Mouse (Mus musculus) frontal cortex, postnatal 14 days (tissue): ENCODE data around the gene Hmx1.

Experiments
- DNase-seq, 2 experiments: peaks; one replicate each; pipeline ENCODE4 v3.0.0; 2022; ENCODE audit warnings: low spot score in 2 of 2

Gene Hmx1

DNA sequence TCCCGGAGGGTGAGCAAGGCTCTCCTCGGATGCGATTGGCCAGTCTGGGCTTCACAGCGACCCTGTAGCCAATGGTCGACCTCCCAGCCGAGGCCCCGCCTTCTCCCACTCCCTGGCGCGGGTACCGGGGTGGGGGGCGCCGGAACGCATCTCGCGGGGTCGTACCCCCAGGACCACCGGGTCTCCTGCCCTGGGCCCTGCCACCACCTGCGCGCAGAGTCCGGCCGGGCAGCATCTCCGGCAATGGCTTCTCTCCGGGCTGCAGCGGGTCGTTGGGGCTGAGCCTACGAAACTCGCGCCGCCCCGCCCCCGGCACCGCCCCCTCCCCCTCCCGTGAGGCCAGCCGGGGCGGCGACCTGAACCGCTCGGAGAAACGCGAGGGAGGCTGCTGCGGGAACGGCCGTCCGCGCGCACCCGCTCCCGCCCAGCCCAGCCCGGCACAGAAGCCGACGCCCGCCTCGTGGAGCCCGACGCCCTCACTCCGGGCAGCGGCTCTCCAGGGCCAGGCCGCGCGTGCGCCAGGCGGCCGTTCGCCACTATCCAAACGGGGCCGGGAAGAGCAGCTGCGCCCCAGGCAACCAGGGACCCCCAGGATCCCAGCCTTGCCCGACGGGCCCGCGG, at the start of gene Hmx1:
Hmx1 (plus strand) TSS at position 618 of the 621 bp plus-strand sequence.
- DNase-seq: no peak

DNA sequence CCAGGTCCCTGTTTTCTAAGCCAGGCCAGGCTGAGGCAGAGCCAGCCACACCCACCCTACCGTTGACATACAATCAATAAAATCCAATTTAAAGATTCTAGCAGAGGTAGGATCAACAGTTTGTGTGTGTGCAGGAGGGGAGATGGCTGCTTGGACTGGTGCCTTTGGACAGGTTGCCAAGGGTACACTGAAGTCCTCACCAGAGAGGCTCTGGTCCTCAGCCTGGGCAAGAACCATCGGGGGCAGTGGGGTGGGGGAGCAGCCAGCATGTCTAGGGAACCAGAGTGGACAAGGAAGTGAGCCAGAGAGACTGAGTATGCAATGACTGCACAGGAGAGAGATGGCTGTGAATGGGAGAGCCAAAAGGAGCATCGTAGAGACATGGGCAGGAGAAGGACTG, 43.8 kb upstream of the Hmx1 start:
- no peak for DNase-seq

DNA sequence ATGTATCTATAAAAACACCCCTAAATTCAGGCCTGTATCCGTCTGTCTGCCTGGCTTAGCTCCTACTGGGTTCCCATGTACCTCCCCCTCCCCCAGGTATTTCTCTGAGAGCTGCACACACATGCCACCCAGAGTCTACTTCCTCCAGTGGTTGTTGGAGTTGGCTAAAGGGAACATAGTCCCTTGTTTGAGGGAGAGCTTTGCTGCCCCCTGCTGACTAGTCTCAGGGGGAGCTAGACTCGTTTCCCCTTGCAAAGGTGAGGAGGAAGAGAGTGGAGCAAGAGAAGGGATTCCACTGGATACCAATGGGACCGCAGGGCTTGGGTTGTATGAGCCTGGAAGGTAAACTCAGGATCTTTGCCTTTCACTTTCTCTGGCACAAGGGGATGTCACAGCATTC, 40.1 kb upstream of the Hmx1 start:
- DNase-seq: peak; percentile 62 to 76

DNA sequence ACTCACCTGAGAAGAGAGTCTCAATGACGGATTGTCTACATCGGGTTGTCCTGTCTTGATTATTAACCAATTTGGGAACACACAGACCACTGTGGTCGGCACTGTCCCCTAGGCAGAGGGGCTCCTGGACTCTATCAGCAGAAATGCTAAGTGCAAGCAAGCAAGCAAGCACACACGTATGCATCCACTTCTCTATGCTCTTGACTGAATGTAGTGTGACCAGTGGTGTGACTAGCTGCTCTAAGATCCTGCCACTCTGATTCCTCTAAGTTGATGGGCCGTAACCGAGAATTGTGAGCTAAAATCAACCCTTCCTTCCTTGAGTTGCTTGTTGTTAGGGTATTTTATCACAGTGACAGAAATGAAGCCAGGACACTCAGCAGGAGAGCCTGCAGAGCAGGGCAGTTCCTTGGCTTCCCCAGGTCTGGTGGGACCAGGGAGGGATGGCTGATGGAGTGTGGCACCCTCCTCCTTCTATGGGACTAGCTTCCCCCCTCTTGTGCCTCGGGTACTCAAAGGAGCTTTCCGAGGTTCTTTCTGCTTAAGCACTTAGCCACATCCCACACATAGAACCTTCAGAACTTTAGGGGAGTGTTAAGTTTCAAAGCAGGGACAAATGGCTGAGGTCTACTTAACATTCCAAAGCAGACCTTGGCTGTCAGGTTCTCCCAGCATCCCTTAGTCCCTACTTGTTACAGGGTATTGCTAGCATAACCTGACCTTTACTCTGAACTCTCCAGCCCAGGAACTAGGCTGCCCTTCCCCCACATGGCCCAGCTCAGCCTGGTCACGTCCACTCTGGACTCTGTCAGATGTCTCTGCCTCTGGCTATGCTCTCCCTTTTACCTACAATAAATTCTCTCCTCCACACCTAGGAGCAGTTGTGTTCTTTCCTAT, 31.1 kb upstream of the Hmx1 start:
- no peak for DNase-seq

DNA sequence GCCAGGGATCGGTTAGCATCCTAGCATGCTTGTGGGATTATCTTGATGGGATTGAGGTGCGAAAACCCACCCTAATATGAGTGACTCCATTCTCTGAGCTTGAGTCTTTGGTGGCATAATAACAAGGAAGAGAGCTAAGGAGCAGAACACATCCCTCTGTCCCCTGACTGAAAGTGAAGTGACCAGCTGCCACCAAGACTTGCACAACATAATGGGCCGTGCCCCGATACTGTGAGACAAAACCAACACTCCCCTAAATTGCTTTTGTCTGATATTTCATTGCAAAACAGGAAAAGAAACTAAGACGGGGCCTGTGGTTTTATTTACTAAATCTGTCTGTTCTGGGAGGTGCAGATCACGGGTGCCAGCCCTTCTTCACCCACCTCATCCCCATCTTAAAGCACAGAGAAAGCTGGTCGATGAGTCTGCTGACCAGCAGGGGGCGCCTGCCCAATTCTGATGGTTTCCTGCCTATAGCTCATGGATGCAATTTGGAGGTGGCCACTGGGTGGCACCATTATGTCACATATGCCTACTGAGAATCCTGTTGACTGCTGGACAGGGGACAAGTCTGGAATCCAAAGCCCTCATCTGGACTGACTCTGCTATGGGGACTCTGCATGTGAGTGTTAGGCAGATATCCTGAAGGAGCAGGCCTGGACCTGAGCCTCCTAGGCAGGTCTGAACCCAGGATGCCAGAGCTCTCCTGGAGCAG, 27.2 kb upstream of the Hmx1 start:
- DNase-seq: peak; percentile 82 to 93

DNA sequence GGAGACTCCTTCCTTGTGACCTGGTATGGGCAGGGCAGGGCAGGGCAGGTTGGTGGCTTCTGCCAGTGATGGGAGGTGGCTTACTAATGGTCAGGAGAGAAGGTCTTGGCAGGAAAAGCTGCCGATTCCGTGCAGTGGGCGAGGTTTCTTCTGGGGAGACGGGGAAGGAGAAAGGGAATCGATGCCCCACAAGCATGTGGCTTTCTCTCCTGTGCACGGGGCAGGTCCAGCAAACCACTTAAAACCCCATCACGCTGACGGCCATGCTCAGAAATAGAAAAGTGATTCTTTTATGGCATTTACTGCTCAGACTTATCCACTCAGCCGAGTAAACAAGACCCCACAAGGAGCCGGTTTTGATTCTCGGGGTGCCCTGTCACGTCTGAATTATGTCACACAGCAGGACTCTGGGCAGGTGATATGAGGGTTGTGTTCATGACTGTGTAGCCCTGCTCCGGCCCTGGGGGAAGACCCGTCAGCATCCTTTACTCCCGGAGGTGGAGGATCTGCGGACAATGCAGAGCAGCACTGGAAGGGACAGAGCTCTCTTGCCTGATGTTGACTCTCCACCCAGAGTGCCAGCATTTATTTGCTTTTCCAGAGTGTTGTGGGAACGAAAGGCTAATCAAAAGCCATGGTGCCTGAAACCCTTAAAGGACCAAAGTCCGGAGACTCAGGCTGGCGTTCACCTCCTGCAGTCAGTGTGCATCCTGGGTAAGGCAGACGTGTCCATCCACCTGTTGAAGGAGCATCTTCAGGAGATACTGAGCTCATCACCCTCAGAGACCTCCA, 22.5 kb upstream of the Hmx1 start:
- DNase-seq: no peak

DNA sequence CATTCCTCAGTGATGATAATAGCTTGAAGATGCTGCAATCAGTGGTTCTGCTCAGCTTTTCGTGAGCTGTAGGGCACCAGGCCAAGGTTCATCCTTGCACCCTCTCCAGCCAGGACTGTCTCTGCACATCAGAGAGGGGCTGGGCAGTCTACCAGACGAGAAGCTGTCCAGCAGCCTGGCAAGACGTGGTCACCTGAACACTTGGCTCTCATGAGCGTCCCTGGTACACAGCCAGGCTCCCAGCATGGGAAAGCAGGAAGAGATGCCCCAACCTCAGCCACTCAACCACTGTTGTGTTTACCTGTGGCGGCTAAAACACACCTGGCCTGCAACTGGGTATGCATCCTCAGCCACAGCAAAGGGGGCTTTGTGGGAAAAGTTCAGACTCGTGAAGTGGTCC, 20.0 kb upstream of the Hmx1 start:
- DNase-seq: no peak

DNA sequence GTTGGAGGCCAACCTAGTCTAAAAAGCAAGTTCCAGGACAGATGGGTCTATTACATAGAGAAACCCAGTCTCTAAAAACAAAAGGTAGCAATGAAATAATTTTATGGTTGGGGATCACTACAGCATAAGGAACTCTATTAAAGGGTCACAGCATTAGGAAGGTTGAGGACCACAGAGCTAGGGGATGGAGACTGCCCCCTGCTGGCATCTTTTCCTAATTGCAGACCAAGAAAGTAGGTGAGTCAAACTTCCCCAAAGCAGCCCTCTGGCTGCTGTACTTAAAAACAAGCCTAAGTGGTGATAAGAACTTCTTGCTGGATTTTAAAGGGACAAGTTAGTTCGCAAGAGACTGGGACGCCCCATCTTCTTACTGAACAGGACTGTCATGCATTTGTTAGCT, 9.8 kb upstream of the Hmx1 start:
- no peak for DNase-seq

DNA sequence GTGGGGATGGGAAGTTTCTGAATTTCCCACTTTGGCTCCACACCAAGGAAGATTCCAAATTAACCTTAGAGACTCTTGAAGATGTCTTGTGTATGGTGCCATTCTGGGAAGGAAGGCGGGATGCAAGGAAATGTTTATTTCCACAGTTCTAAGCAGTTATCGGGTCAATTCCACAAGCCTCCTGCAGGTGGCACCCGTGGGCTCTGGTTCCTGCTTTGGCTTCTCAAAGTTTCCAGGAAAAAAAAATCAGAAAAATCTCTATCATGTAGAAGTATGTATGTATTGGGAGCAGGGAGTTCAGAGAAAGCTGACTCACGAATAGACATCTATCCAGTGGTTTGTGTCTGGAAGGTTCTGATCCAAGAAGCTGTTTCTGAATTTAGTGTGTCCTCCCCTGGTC, 9.1 kb upstream of the Hmx1 start:
- DNase-seq: no peak

DNA sequence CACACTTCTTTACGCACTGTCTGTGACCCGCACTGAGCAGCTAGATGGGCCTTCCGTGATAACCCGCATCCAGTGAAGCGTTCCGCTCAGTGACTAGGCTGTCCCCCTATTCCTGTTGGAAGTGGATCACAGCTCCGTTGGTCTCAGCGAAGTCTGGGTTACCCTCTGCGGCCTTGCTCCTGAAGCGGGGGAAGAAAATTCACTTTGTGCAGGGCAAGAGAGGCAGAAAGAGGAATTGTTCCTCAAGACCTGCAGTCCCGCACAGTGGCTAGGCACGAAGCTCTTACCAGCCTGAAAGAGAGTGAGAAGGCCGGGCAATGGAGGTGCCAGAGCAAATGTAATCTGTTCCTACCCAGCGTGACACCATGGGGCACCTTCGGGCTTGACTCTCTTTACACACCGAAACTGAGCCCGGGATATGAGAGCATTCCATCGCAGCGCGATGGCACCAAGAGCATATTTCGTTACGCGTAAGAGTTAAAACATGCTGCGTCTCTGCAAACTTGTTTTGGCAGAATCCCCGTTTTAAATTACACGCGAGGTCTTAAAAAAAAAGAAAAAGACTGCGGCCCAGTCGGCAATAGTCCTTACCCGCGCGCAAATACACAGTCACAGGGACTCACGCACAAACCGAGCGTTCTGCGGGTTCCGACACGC, 946 bp upstream of the Hmx1 start:
- DNase-seq: no peak

DNA sequence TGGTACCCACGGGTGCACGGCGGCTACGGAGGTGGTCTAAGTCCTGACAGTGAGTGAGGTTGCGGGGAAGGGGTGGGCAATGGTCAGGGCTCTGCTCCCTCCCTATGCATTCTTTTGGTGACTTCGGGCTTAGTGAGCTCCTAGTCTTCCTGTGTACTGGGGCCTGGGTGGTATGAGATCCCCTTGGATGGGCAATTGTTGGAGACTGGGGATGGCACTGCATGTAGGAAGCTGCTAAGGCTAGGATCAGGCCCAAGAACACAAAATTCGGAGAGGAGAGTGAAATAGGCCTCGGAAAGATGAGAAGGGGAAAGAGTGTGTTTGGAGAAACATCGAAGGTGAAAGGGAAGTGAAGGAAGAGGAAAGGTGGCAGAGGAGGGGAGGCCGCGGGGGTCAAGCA, 533 bp downstream of the Hmx1 start:
- no peak for DNase-seq

DNA sequence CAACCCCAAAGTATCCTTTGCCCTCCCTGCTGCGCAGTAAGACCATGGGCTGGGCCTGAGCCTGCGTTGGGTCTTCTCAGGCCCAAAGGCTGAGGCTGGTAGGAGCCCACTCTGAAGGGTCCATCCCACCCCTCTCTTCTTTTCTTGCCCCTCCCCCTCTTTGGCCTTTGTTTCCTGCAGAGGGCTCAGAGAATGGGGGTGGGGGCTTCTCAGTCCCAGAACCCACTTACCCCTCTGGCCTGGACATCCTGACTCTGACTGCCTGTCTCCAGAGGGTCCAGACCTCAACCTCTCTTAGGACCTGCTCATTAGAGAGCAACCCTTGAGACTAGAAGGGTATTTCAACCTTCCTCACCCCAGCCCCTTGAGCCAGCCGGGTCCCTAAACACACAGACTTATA, 1.0 kb downstream of the Hmx1 start:
- no peak for DNase-seq

DNA sequence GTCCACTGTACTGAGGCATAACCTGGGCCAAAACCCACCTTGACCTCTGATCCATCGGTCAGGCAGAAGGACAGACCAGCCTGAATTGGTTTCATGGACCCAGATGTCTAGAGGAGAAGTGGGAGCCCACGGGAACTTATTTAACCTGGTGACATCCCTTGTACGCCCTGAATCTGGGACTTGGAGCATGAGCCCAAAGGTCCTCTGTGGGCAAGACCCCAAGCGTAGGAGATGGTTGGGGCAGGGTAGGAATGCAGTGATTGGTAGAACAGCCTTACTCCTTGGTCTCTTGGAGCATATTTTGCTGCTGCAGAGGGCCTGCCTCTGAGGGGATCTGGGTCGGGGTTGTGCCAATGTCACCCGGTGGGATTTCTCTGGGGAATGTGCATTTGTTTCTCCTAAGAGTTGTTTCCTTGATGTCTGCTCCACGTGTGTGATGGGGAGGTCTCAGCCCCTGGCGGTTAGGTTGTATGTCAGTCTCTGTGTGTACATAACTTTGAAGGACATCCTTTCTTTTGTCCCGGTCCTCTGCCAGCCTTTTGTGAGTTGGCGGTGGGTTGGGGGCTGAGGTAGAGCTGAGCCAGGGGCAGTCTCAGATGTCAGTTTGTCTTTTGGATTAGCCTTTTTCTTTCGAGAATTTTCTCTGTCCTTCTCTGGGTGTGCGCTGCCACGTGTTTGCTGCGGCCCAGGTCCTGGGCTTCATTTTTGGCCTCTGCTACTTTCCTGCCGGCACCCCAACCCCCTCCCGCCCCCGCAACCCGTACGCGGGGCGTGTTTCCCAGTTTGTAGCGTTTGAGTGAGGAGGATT, 2.1 kb downstream of the Hmx1 start:
- no peak for DNase-seq

DNA sequence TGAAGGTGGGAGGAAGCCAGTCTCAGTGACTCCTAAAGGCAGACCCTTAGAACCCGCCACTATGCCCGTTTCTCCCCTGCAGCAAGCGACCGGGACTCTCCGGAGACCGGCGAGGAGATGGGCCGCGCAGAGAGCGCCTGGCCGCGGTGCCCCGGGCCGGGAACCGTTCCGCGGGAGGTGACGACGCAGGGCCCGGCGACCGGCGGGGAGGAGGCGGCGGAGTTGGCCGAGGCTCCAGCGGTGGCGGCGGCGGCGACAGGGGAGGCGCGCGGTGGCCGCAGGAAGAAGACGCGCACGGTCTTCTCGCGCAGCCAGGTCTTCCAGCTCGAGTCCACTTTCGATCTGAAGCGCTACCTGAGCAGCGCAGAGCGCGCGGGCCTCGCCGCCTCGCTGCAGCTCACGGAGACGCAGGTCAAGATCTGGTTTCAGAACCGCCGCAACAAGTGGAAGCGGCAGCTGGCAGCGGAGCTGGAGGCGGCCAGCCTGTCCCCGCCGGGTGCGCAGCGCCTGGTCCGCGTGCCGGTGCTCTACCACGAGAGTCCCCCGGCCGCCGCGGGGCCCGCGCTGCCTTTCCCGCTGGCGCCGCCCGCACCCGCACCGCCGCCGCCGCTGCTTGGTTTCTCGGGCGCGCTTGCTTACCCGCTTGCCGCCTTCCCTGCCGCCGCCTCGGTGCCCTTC, 2.9 kb downstream of the Hmx1 start:
- no peak for DNase-seq

DNA sequence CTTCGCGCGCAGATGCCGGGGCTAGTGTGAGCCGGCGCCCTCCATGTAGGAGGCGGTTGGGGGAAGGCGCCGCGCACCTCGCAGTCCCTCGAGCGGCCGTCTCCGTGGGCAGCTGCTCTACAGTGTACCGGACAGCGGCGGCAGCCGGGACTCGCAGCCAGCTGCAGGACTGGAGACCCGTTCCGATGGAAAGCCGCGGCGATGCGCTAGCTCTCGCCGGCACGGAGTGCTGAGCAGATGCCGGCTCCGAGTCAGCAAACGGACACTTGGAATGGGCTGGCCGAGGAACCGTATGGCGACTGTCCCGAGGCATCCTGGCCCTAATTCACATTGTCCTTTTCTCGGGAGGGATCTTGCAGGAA, 3.4 kb downstream of the Hmx1 start:
- no peak for DNase-seq

DNA sequence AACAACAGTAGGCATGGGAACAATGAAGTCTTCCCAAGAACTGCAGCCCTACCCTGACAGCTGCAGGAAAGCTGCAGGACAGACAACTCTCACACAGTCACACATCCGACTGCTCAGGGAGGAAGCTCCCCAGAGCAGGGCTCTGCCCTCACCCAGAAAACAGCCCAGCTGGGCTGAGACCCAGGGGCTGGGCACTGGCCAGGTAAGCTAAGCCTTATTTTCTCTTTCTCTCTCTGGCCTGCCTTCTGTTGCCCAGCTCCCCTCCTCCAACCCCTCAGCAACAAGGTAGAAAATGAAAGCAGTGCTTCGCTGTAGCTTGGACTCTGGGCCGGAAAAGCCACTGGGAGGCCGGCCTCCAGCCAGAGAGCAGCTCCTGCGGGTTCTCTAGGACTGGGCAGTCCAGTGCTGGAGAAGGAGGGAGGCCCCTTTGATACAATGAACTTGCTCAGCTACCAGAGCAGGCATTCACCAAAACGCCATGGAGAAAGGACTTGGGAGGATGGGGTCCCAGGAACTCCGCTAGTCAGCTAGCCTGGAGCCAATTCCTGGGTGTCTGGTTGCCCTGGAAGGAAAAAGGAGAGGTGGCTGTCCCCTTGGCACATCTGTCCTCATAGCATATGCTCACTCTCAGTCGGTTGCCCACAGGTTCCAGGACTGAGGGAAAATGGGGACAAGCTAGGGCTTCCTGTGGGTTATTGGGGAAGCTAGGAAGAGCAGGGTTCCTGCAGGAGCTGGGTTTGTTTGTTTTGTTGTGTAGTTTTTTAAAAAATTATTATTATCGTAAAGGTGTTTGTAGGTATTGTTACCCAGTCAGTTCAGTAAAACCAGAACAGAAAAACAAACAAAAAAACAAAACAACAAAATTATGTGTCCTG, 6.9 kb downstream of the Hmx1 start:
- DNase-seq: no peak

DNA sequence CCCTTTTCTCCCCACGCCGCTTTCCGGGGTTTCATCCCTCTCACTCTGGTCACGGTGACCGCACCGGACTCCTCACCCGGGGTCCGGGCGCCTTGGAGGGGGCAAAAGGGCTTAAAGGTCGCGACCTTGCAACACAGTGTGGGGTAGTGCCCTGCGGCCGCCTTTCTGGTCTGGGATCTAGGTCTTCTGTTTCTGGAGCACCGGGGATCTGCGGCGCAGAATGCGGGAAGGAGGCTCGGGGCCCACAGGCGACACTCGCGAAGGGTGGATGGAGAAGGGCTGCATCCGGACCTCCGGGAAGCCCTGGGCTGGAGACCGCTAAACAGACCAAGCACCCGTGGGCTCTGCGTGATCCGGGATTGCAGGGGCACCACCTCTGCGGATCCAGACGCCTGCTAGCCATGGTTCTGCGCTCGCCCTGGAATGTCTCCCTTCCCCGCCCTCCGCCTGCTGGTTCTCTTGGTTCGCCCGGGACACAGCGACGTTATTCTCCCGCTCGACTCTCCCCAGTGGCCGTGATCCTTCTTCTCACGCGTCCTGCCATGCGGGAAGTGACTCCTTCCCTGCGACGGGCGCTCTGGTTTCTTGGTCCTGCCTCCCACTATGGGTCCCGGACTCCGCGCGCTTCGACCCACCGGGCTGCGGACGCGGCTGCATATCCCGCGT, 8.2 kb downstream of the Hmx1 start:
- DNase-seq: no peak

DNA sequence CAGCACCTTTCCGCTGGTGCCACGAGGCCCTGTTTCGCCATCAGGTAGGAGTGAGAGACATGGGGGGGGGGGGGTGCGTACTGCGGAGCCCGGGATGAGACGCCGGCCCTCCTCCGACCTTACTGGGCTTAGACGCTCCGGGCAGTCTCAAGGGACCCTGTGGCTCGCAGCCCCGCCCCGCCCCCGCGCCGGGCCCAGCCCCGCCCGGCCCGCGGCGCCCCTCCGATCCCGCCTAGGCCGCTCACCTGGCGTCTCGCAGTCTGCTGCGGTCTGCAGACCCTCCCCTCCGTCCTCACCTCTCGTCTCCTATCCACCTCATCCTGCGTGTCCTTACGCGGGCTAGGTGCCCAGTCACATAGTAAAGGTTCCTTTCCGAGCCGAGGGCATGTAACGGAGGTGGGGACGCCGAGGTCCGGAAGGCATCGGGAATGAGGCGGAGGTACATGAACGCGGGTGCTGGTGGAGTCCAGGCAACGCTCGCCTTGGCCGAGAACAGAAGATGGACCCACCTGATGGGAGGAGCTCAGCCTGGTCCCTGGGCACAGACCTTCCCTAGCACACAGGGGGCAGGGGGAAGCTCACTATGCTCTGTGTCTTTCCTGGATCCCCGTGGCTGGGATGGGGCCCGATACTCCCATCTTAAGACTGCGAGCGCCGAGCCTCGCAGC, 8.9 kb downstream of the Hmx1 start:
- DNase-seq: no peak
